Mouse (Mus musculus) heart, postnatal 14 days (tissue): Measurements from ENCODE around the gene Tshr. TPM values are rescaled to one million over a fixed set of nuclear protein-coding genes. Genes with fewer than 3 reads are reported as not detected.
"Not testable (repeated sequence)": the region's sequence is repeated elsewhere in the genome, so short reads cannot be mapped to it uniquely, and the experiment has no call there.

Source experiments
- DNase-seq, 2 experiments: peaks; one replicate each; pipeline ENCODE4 v3.0.0; 2021 to 2022
- intact Hi-C: fragments of 180-260 bp; cut with DNase I; formaldehyde crosslinking; loops from one replicate; pipeline ENCODE4 v1.15.1; 2025
- total RNA-seq, 2 experiments: library from RNA; stranded (reverse); gene quantifications; 2 replicates each; pipeline ENCODE4 v1.2.3; 2021

Gene Tshr
- total RNA-seq, 2 experiments from 2014 or later: 0.20 to 0.53 TPM

DNA sequence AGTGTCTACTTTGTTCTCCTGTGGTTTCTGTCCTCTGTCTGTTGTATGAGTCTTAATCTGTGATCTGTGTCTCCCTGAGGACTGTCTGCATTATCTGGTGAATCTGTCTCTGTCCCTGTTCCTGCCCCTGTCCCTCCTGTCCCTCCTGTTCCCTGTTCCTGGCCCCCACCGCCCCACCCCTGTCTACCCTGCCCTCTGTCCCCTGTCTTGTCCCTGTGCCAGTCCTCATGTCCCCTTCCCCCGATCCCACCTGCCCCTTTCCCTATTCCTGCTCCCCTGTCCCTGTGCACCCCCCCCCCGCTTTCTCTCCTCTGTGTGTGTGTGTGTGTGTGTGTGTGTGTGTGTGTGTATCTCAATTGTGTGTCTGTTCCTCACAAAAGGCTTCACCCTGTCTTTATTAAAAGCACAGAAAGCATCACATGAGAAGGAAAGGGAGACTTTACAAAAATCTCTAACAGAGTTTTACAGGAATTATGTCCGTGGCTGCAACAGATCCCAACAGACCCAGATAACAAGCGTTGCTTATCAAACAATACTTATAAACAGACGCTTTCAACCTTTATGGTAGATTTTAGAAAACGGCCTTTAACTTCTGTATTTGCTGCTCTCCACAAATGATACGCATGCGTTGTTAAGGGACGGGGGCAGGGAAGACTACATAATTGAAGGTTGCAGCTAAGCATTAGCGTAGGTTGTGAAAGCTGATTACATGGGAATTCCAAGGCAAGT, 111.3 kb downstream of the Tshr start:
- DNase-seq: no peak
- intact Hi-C loops: no loop called here

DNA sequence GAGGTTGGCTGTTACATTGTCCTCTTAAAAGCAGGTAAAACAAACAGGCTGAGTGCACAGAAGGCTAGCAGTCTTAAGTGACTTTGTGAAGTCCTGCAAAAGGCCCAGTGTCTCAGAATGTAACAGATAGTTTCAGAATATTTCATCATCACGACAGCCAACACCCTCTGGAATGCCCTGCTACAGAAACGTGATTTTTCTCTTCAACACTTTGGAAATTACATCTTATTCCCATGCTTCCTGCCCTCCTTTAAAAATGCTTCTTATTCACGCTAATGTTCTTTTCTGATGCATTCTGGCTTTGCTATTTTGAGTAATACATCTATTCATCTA, 111.8 kb downstream of the Tshr start:
- DNase-seq: no peak
- intact Hi-C loops: no loop called here

DNA sequence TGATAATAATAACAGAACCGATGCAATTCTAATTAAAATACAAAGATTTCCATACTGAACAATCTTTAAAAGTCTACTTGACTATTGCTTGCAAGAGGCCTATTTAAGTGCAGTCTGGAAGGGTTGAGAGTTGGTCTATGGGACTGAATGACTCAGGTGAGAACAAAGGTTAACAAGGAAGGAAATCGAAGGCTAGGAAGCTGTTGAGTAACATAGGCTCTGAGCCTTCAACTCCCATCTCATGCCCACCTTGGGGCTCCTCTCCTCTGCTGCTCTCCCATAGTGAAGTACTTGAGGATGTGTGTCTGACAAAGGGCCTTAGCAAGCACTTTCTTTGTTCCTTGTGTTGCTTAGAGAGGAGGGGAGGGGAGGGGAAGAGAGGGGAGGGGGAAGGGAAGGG, 116.1 kb downstream of the Tshr start:
- DNase-seq: no peak
- intact Hi-C loops: no loop called here

DNA sequence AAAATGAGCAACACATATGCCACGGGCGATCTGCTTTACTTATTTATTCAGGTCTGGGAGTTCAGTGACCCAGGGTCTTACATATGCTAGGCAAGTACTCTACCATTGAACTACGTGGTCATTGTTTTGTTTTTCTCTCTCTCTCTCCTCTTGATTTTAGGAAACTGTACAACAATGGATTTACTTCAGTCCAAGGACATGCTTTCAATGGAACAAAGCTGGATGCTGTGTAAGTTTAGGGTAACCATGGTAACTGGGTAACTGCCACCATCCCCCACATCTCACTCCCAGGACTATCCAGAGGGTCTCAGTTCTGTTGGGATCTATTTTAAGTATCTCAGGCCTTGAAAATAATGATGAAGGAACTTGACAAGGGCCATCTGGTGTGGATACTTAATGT, 127.4 kb downstream of the Tshr start:
- intact Hi-C loops: no loop called here

DNA sequence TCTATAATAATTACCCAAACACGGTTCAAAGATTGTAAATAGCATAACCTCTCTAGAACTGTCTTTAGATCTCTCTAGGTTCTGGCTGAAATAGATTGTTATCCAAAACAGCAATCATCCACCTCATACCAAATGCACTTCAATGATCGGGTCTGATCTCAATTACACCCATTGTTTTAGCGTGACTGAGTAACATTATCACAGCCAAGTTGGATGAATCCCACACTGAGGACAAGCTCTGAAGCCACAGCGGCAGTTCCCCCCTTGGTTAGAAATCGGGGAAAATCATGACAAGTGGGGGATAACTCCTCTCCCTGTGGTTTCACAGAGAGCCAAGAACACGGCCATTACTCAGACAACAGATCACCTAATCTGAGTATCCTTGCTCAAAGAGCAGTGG, 129.6 kb downstream of the Tshr start:
- intact Hi-C loops: no loop called here
- DNase-seq: no peak

More for the DNA sequence above, 127.4 kb downstream of the Tshr start:
- DNase-seq: no peak

DNA sequence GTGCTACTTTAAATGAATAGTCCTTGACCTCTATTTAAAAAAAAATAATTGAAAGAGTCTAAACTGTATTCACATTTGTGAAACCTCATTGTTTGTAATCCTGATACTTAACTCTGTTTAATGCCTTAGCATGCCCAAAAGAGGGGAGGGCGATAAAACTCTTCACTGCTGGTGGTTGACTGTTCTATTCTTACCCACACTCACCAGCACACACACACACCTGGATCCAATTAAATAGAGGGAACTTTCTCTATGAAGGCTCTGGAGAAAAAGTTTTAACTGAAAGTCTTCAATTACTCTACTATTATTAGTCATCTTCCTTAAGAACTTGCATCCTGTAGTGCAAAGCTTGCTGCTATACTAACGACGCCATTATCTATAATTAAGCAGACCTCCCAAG, 133.4 kb downstream of the Tshr start:
- no peak for DNase-seq
- intact Hi-C loops: no loop called here

DNA sequence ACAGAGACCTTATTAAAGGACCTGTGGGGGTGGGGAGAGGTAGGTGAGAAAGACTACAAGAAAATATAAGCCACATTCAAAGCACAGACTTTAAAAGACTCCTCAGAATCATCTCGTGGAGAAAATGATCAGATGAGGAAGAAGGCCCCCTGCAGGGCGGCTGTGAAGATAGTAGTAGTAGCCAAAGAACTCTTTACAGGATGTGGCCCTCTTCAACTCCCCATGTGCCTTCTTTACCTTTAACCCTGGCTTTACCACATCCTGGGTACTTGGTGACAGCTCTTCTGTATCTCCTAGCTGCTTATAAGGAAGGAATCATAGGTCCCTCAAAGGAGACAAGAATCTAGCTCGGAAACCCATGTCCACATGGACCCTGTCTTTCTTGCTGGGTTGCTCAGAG, 139.3 kb downstream of the Tshr start:
- DNase-seq: no peak
- intact Hi-C loops: no loop called here

DNA sequence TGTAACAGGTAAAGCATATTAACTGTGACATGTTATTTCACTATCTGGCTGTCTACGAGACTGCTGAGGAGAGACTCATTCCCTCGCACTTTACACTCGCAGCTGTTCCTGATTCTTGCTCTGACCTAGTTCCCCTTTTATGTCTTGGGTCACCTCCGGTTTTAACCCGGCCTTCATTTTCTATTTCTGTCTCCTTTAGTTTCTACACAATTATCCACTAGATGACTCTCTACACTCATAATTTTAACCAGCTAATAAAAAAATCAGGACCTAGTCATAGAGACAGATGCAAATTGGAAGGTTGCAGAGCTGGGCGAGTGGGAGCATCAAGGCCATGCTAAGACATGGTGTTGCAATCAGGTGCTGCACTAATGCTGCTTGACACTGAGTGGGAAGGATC, 150.2 kb downstream of the Tshr start:
- intact Hi-C loops: no loop called here
- no peak for DNase-seq

DNA sequence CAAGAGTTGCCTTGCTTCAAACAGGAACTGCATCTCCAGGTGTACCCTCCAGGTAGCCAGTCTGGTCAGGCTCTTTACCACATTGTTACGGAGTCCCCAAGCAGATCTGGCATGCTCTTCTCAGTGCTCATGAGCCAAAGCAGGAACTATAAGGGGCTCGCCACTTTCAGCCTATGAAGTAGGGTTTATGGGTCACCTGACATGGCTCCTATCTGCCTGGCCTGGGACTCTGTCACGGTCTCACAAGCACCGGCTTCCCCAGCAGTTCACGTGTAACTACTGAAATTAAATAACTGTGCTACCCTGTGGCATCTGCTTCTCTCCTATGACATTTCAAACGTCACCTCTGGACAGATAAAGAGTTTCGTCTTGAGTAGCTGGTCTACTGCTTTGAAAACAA, 155.8 kb downstream of the Tshr start:
- intact Hi-C loops: no loop called here
- no peak for DNase-seq

DNA sequence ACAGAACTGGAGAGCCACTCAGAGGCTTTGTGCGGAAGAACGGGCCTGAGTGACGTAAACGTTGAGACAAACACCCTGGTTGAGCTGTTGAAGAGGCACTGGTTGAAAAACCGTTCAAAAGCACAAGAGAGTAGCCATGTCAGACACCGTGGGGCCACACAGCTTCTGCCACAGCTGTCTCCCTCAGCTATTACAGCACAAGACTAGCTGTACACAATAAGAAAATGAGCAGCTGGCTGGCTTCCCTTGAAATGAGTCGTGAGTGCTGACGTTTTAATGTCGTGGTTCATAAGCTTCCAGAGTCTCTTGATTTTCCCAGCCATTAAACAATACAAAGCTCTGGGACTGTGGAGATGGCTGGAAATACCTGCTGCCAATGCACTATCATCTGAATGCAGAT, 165.1 kb downstream of the Tshr start:
- intact Hi-C loops: no loop called here
- DNase-seq: no peak

DNA sequence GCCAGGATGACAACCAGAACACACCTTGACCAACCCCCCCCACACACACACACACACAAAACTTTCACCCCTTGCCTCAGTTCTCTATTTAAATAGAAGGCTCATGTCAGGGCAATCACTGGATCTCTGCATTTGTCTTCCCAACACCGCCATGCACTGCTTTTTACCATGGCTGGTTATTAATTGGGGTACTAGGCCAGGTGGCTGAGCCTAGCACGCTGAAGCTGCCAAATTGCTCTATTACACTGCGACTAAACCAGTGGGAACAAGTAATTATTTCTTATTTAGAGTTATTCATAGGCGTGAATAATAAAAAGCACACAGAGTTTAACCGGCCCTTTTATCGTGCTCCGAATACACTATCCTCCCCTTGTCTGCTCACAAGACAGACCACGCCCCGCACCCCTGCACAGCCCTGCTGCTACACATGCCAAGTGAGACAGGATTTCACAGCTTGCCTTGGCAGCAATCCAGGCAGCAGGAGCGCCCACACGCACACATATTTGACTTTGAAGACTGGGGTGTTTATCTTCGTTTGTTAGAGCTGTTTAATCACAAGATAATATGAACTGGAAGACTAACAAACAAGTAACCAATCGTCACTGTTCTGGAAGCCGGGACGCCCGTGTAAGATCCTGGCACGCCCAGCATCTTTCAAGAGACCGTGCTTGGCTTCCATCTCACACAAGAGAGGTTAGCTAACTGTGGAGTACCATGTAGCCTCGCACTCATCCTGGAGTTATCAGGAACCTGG, 167.6 kb downstream of the Tshr start:
- DNase-seq: peak; percentile 64 to 65
- intact Hi-C loops: no loop called here

DNA sequence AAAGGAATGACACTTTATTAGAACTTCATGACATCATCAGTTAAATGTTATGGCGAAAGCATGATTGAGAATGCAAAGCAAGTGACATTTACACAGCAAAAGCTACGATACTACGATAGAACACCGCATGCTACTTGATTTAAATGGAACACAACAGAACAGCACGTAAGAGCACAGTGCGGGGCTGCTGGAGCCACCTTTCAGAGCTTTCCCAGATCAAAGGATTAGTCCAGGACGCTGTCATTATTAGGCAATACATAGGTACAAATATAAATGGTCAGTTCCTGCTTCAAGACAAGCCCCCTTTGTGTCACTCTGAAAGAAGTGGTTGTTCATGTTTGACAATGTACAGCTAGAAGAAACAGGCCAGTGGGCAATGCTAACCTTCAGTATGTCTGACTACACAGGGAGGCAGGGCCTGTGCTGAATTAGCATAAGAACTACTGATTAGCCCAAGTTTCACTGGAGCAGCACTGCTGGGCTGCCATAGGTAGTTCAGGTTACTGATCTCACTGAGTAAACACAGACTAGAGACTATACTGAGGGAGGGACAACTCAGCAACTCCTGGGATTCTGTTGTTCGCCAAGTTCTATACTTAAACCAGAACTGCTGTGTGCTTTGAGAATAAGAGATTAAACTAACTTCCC, 173.1 kb downstream of the Tshr start:
- intact Hi-C loops: not testable (repeated sequence)

DNA sequence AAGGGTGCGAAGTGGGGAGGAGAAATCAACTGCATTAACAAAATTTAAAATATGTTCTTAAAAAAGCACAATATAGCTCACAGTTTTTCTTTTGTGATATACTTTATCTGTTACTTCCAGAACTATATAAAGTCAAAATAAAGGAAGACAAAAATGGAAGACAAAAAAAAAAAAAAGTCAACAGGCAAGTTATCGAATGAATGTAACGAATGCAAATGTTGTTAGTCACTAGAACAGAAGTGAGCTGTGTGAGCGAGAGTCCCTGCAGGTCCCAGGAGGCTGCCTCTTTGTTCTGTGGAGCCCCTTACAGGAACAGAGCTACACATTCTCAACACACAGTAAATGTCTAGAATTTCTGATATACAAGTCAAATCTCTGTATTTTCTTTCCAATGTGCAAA, 173.8 kb downstream of the Tshr start:
- intact Hi-C loops, DNase-seq: not testable (repeated sequence)

More for the DNA sequence above, 173.1 kb downstream of the Tshr start:
- DNase-seq: not testable (repeated sequence)

DNA sequence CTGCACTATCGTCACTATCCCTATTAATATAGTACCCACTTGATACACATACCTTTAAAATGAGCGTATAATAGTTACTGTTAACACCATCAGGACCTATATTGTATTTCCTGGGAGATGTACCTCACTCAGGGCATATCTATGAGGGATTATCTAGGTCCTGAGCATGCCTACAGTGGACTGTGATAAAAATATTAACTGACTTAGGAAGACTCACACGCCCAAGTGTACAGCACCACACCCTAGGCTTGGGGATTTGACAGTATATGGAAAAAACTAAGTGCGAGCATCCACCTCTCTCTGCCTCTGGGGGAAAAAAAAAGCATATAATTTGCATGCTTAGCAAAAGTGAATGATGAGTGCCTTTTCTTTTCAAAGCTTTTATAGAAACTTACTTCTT, 182.8 kb downstream of the Tshr start:
- intact Hi-C loops: no loop called here
- DNase-seq: no peak

DNA sequence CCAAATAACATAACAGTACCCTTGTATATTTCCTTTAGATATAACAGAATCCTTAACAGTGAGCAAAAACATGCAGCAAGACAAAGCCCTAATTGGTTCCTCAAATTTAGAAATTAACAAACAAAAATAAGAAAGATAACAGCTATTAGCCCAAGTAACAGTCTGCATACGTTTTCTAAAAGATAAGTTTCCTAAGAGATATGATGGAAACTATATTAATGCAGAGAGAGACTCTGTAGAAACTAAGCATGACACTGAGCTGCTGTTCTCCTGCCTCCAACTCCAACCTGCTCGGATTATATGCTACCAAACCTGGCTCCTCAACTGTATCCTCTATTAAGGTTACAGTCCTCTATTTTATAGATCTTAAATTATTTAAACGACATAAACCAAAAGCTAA, 184.9 kb downstream of the Tshr start:
- DNase-seq: no peak
- intact Hi-C loops: no loop called here

DNA sequence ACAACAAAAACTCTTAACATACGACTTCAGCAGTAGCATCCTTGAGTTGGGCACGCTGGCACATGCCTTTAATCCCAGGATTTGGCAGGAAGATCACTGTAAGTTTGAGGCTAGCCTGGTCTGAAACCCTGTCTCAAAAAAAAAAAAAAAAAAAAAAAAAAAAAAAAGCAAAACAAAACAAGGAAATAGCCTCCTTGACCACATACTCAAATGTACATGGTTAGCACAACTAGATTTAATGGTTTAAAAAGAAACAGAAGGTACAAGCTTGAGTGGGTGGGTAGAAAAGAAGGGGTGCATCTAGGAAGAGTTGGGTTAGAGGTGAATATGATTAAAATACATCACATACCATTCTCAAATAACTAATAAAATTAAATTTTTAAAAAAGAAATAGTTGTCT, 187.3 kb downstream of the Tshr start:
- DNase-seq: no peak
- intact Hi-C loops: no loop called here

DNA sequence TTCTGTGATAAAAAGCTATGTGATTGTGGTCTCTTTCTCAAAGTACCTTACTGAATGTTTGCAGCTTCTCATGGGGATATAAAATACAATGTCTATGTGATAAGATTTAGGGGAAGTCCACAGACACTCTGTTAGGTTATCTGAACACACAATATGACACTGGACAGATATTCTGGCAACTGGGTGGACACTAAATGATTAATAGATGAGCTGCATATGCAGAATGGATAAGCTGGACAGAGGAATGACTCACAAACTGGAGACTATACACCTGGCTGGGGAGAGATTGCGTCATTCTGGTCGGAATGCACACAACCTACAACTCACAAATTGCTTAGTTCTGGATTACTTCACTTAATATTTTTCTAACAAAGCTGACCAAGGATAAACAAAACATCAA, 195.3 kb downstream of the Tshr start:
- DNase-seq: no peak
- intact Hi-C loops: no loop called here

DNA sequence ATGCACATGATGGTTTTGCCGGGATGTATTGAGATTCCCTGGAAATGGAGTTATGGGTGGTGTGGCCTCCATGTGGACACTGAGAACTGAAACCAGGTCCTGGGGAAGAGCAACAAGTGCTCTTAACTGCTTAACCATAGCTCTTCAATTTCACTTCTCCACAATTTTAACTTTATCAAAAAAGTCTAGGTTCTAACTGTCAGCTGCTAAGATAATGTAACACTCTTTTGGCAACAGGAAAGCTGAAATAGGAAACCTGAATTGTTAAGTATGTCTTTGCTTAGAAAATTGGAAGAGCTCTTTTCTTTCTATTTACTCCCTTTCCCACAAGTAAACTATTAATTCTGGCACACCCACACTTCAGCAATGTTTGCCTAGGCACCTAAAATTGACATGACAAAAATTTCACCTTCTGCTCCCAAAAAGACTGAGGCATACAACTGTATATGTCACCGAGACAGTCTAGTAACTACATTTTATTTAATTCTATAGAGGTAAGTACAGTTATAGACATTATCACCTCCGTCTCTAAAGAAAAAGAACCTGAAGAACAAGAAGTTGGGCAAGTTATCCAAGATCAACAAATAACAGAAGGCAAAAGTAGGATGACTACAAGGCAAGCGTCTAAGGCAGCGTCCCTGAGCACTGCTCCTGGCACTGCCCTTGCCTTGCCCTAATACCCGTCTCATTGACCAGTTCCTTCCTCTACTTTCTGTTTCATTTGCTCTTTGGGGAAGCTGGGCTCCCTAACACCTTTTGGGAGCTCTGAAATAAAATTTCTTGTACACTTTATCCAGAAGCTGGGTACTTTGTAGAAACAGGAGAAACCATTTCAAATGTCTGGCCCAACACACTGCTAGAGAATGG, 197.1 kb downstream of the Tshr start:
- DNase-seq: no peak
- intact Hi-C loops: no loop called here

DNA sequence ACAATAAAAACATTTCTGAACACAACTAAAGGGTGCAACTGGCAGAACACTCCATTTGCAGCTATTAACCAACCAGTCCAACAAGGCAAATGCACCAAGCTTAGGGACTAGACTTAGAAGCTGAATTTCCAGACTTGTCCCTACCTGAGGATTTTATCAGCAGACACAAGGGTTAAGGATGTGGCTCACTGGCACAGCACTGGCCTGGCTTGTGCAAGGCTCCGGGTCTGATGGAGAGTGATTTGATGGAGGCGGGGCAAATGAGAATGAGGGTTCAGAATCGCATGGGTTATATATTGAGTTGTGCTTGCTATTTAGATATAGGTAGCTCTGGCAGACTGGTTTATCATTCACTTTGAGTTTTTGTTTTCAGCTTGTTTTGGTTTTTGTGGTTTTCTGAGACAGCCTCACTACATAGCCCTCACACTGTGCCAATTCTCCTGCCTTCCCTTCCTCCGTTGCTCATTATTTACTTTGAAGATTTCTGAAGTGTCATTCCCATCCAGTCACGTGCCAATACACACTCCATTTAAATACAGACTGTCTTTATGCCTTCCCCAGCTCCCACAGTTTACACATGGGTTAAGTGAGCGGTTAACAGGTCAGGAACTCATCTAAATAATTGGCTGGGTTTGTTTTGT, 198.1 kb downstream of the Tshr start:
- DNase-seq: no peak
- intact Hi-C loops: no loop called here

DNA sequence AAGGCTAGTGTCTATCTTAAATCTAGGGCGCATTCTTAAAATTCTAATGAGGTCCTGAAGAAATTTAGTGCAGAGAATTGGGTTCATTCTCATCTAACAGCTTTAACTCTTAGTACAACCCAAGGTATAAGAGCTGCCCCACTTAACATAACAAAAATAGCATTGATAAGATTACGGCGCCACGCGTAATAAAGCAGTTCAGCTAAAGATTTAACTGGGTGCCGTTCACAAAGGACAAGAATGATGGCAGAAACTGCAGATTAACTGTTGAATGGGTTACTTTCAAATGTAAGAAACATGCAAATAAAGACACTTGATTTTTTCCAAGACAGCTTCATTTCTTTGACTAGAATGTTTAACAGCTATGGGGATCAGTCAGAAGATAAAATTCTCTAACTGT, 199.0 kb downstream of the Tshr start:
- intact Hi-C loops: no loop called here
- no peak for DNase-seq
